Mouse (Mus musculus) midbrain, embryonic 13.5 days (tissue): ENCODE measurements around the gene Snrnp25. TPM values are rescaled to one million over a fixed set of nuclear protein-coding genes. Genes with fewer than 3 reads are reported as not detected.

Experiments
- ATAC-seq: fragments of 200-750 bp; cut with Nextera tagmentation; 2 replicates; pipeline ENCODE4 v1.8.0; 2017; ENCODE audit warnings: mild to moderate bottlenecking, moderate TSS enrichment, moderate library complexity
- H3K27ac ChIP-seq: fragments of 300-500 bp; sonication (generic); 2 replicates; pipeline ENCODE4 v1.5.1; 2015; ENCODE audit warnings: inconsistent platforms, mild to moderate bottlenecking, moderate library complexity
- H3K27me3 ChIP-seq: fragments of 300-500 bp; sonication (generic); 2 replicates; pipeline ENCODE4 v1.6.1; 2015; ENCODE audit warnings: mild to moderate bottlenecking, inconsistent platforms
- H3K36me3 ChIP-seq: fragments of 300-500 bp; sonication (generic); 2 replicates; pipeline ENCODE4 v1.6.1; 2015; ENCODE audit warnings: mild to moderate bottlenecking, inconsistent platforms
- H3K4me1 ChIP-seq: fragments of 300-500 bp; sonication (generic); replicated peaks from 2 replicates; pipeline ENCODE4 v1.6.1; 2015; ENCODE audit warnings: inconsistent platforms
- H3K4me2 ChIP-seq: fragments of 300-500 bp; sonication (generic); replicated peaks from 2 replicates; pipeline ENCODE4 v1.6.1; 2015; ENCODE audit warnings: moderate library complexity, mild to moderate bottlenecking, inconsistent platforms
- H3K4me3 ChIP-seq: fragments of 300-500 bp; sonication (generic); replicated peaks from 2 replicates; pipeline ENCODE4 v1.5.1; 2015; ENCODE audit warnings: mild to moderate bottlenecking, inconsistent platforms
- H3K9ac ChIP-seq: fragments of 300-500 bp; sonication (generic); replicated peaks from 2 replicates; pipeline ENCODE4 v1.6.1; 2015; ENCODE audit warnings: mild to moderate bottlenecking, inconsistent platforms
- H3K9me3 ChIP-seq: fragments of 300-500 bp; sonication (generic); 2 replicates; pipeline ENCODE4 v1.6.1; 2016; ENCODE audit warnings: mild to moderate bottlenecking, inconsistent platforms
- WGBS: fragments of 180-500 bp; shearing (Covaris S2); methylation state at CpG from one replicate; pipeline ENCODE4 v1.1.7; 2015; 5-methylcytosine and 5-hydroxymethylcytosine counted together
- polyA plus RNA-seq: library from polyadenylated mRNA; unstranded; fragments of >200 nt; fragmentation: Nextera tagmentation; extraction: Ambion mirVana; gene quantifications from 2 replicates; pipeline ENCODE4 v1.2.1, GENCODE M21; 2015

Snrnp25 gene
- polyA plus RNA-seq, 1 experiment from 2014 or later = 46.5 TPM

- H3K36me3 ChIP-seq = peaks cover 47% of the 10 kb centered on the region
- no peak overlapping the region for H3K4me3 ChIP-seq
- H3K27ac ChIP-seq = no peak overlapping the region
- no peaks in the 10 kb centered on the region for H3K9me3 ChIP-seq
- H3K9ac ChIP-seq = no peak overlapping the region
- H3K27me3 ChIP-seq = no peaks in the 10 kb centered on the region
- no peaks in the 10 kb centered on the region for H3K4me1 ChIP-seq
- no peak for ATAC-seq
- 87% methylated on average over 3 of the region's 3 CpGs for WGBS
- H3K4me2 ChIP-seq = no peak overlapping the region
These were observed 51.4 kb downstream of the Snrnp25 start for GRCm38 (mm10) chr11:32256566-32256965.

Other genes with a start within 250 kb of the Snrnp25 start
- gene 4930524B15Rik, start 239.8 kb upstream of the Snrnp25 start, polyA plus RNA-seq = 0.26 and 0.48 TPM in 2 replicates
- 444 and 467 TPM in 2 replicates for gene Nsg2, start 205.0 kb upstream of the Snrnp25 start, polyA plus RNA-seq
- gene Il9r, start 5.1 kb upstream of the Snrnp25 start, polyA plus RNA-seq = not detected in 2 replicates
- gene Rhbdf1, start 16.9 kb downstream of the Snrnp25 start, polyA plus RNA-seq = 13.6 and 14.8 TPM in 2 replicates
- gene Mpg, start 21.1 kb downstream of the Snrnp25 start, polyA plus RNA-seq = 34.1 and 35.2 TPM in 2 replicates
- gene Nprl3, start 62.3 kb downstream of the Snrnp25 start, polyA plus RNA-seq = 46.5 and 47.2 TPM in 2 replicates
- gene Hba-x, start 71.0 kb downstream of the Snrnp25 start, polyA plus RNA-seq = 354 and 365 TPM in 2 replicates
- 2,311 and 2,595 TPM in 2 replicates for gene Hba-a1, start 78.1 kb downstream of the Snrnp25 start, polyA plus RNA-seq
- gene Hbq1b, start 81.5 kb downstream of the Snrnp25 start, polyA plus RNA-seq = 1.2 and 1.4 TPM in 2 replicates
- gene Hba-a2, start 91.1 kb downstream of the Snrnp25 start, polyA plus RNA-seq = 5,740 and 6,263 TPM in 2 replicates
- 1.4 TPM in 1 of 2 replicates, not detected in the other for gene Hbq1a, start 94.7 kb downstream of the Snrnp25 start, polyA plus RNA-seq
- gene Sh3pxd2b, start 142.4 kb downstream of the Snrnp25 start, polyA plus RNA-seq = 22.5 and 25.3 TPM in 2 replicates
- gene Ubtd2, start 250.0 kb downstream of the Snrnp25 start, polyA plus RNA-seq = 55.0 and 55.2 TPM in 2 replicates